Mouse (Mus musculus): Measurements from ENCODE around the gene Plxna4.

- TF ChIP-seq CTCF (conservative IDR thresholded peaks at IDR 0.05; ENCODE audit: low read length) = no peak
- TF ChIP-seq POU5F1 (IDR thresholded peaks at IDR 0.05; ENCODE audit: borderline replicate concordance, low read length) = no peak
Observed at GRCm38 (mm10) chr6:32348126-32348525, 239.9 kb downstream of the Plxna4 start.

Data from E14TG2a.4 (cell line).